Mouse (Mus musculus): ENCODE data around the gene Chdh.

DNA sequence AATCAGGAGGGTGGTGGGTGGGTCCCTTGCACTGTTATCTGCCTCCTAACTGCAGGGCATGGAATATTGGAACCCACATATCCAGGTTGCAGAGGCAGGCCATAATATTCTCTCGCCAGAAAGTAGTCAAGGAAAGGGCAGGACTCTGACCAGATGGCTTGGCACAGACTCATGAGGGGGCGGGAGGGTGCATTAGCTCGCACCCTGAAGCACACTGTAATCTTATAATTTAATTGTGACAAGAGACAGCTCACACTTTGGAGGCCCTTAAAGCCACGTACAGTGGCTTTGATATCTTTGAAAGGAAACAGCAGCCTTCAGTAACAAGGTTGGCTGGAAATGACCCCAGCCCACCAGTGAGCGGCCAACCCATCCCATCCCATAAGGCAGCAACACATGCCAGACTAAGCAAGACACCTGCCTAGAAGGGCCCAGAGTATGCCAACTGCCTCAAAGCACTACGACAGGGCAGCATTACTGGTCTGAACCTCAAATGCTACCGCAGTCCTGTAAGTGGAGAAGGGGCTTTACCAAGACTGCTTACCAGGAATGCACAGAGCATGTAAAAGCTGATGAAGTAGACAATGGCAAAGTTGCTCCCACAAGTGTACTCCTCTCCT, 66.6 kb downstream of the Chdh start:
- TF ChIP-seq CTCF (IDR thresholded peaks at IDR 0.05; ENCODE audit: borderline replicate concordance, insufficient read depth, low read length) = no peak
- no peak for TF ChIP-seq POLR2A (IDR thresholded peaks at IDR 0.05; ENCODE audit: low read depth, low read length)

Data from embryonic fibroblast, embryonic 13.5 days (primary cell).